Mouse (Mus musculus) neural tube, embryonic 14.5 days (tissue): Measurements from ENCODE around the gene Gm28230. TPM values are rescaled to one million over a fixed set of nuclear protein-coding genes. Genes with fewer than 3 reads are reported as not detected.

ENCODE experiments used
- ATAC-seq: fragments of 200-750 bp; cut with Nextera tagmentation; 2 replicates; pipeline ENCODE4 v1.8.0; 2017; ENCODE audit warnings: low read depth, mild to moderate bottlenecking, moderate TSS enrichment, moderate library complexity
- H3K27ac ChIP-seq: fragments of 300-500 bp; sonication (generic); 2 replicates; pipeline ENCODE4 v1.5.1; 2014; ENCODE audit warnings: low read depth, mild to moderate bottlenecking, control low read depth, low read length, moderate library complexity, mixed read lengths
- H3K27me3 ChIP-seq: fragments of 300-500 bp; sonication (generic); 2 replicates; pipeline ENCODE4 v1.6.1; 2014; ENCODE audit warnings: low read length; ENCODE audit not compliant: control insufficient read depth, insufficient read depth
- H3K36me3 ChIP-seq: fragments of 300-500 bp; sonication (generic); 2 replicates; pipeline ENCODE4 v1.6.1; 2014; ENCODE audit warnings: low read length, mixed read lengths; ENCODE audit not compliant: control insufficient read depth, insufficient read depth
- H3K4me1 ChIP-seq: fragments of 300-500 bp; sonication (generic); 2 replicates; pipeline ENCODE4 v1.6.1; 2014; ENCODE audit warnings: low read length; ENCODE audit not compliant: control insufficient read depth, insufficient read depth
- H3K4me2 ChIP-seq: fragments of 300-500 bp; sonication (generic); 2 replicates; pipeline ENCODE4 v1.6.1; 2014; ENCODE audit warnings: mild to moderate bottlenecking, low read depth, low read length, control low read depth
- H3K4me3 ChIP-seq: fragments of 300-500 bp; sonication (generic); 2 replicates; pipeline ENCODE4 v1.5.1; 2014; ENCODE audit warnings: low read depth, low read length, control low read depth, mixed read lengths
- H3K9ac ChIP-seq: fragments of 300-500 bp; sonication (generic); replicated peaks from 2 replicates; pipeline ENCODE4 v1.6.1; 2014; ENCODE audit warnings: low read depth, mild to moderate bottlenecking, control low read depth, low read length, mixed read lengths
- H3K9me3 ChIP-seq: fragments of 300-500 bp; sonication (generic); 2 replicates; pipeline ENCODE4 v1.6.1; 2016; ENCODE audit warnings: low read length; ENCODE audit not compliant: control insufficient read depth
- WGBS: fragments of 180-500 bp; shearing (Covaris S2); extraction: QIAGEN DNeasy Blood & Tissue Kit; methylation state at CpG from one replicate; pipeline ENCODE4 v1.1.7; 2014; 5-methylcytosine and 5-hydroxymethylcytosine counted together
- polyA plus RNA-seq: library from polyadenylated mRNA; unstranded; fragments of >200 nt; fragmentation: Nextera tagmentation; extraction: Ambion mirVana; gene quantifications from 2 replicates; pipeline ENCODE4 v1.2.1, GENCODE M21; 2014

Gm28230 gene
- polyA plus RNA-seq, 1 experiment from 2014 or later: 2.5 TPM

GRCm38 (mm10) chr2:74733317-74733661 is 6.8 kb downstream of the Gm28230 start:
- Histone ChIP-seq H3K9me3 (no peaks in the 10 kb centered on the region), H3K27ac (peak overlapping the region; percentile 92), H3K27me3 (no peaks in the 10 kb centered on the region), H3K4me1 (peaks cover 83% of the 10 kb centered on the region), H3K4me2 (peak overlapping the region; percentile 66), H3K4me3 (no peak overlapping the region; the same call in none of the 2 replicates), H3K36me3 (peaks cover 14% of the 10 kb centered on the region), H3K9ac (peak overlapping the region; percentile 62)
- ATAC-seq: peak; percentile 47; the same call in 1 of the 2 replicates
- under 1% methylated on average over 16 of the region's 16 CpGs for WGBS

DNA sequence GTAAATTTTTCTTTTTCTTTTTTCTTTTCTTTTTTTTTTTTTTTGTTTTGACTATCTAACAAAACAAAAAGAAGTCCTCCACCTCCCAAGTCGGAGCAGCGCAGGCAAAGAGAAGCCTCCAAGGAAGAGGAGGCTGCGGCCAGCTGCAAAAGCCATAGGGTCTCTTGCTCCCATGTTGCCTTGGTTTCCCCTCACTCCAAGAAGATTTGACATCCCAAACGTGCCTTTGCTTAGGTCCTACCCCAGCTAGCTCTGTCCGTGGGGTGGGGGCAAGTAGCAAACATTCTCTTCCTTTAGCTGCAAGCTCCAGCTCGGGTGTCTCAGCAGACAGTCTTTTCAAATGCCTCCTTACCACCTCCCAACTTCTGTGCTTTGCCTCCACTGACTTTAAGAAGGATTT is 7.2 kb downstream of the Gm28230 start:
- Histone ChIP-seq H3K27ac (peak overlapping the region; percentile 92), H3K4me1 (peaks cover 83% of the 10 kb centered on the region), H3K4me3 (no peak overlapping the region; the same call in 1 of the 2 replicates), H3K27me3 (no peaks in the 10 kb centered on the region), H3K4me2 (peak overlapping the region; percentile 66), H3K9me3 (no peaks in the 10 kb centered on the region), H3K9ac (peak overlapping the region; percentile 62), H3K36me3 (peaks cover 10% of the 10 kb centered on the region; the same call in 1 of the 2 replicates)
- 2% methylated on average over 6 of the region's 6 CpGs for WGBS
- no peak for ATAC-seq

- Histone ChIP-seq H3K9me3 (no peaks in the 10 kb centered on the region), H3K4me2 (peak overlapping the region; percentile 66), H3K4me1 (peaks cover 88% of the 10 kb centered on the region), H3K27me3 (no peaks in the 10 kb centered on the region), H3K9ac (peak overlapping the region; percentile 62), H3K4me3 (peak overlapping the region; percentile 15; the same call in 1 of the 2 replicates), H3K27ac (peak overlapping the region; percentile 92), H3K36me3 (peaks cover 7% of the 10 kb centered on the region; the same call in 1 of the 2 replicates)
- 5% methylated on average over 13 of the region's 13 CpGs for WGBS
- peak; percentile 66 for ATAC-seq
Observed at GRCm38 (mm10) chr2:74734451-74734850, 7.9 kb downstream of the Gm28230 start.

DNA sequence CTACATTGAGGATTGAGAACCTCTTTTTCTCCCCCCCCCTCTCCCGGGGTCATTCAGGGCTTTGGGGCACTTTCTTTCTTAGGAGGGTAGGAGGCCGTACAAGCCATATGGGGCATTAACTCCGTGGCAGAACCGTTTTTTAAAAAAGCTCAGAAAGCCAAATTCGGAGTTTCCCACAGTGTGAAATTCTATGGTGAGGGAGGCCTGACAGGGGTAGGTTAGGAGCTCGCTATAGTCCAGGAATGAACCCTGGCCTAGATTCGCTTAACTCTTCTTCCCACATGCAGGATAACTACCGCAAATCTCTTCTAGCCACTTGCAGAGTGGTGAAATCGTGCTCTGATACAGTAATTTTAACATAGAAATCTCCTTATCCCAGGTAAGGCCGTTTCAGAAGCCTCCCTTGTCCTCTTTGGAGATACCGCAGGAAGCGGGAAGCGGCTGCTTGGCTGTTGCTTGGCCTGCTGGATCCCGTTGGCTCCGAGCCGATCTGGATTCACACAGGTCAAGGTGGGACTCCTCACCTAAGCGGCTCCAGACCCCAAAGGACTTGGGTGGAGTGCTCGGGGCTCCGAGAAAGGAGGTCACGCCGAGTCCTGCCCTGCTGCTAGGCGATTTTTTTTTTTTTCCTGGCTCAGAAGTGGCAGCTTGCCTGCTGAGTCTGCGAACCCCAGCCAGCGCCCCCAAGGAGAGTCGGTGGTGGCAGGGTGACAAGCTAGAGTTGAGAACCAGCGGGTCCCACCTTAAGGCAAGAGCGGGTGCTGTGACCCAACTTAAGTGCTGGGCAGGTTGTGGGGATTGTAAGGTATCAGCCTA is 8.7 kb downstream of the Gm28230 start:
- no peak for ATAC-seq
- Histone ChIP-seq H3K4me1 (peaks cover 95% of the 10 kb centered on the region), H3K27ac (peak overlapping the region; percentile 92), H3K4me2 (peak overlapping the region; percentile 66), H3K9ac (peak overlapping the region; percentile 62), H3K9me3 (no peaks in the 10 kb centered on the region), H3K4me3 (peak overlapping the region; percentile 26), H3K27me3 (no peaks in the 10 kb centered on the region), H3K36me3 (peaks cover 7% of the 10 kb centered on the region; the same call in 1 of the 2 replicates)
- 5% methylated on average over 27 of the region's 27 CpGs for WGBS

DNA sequence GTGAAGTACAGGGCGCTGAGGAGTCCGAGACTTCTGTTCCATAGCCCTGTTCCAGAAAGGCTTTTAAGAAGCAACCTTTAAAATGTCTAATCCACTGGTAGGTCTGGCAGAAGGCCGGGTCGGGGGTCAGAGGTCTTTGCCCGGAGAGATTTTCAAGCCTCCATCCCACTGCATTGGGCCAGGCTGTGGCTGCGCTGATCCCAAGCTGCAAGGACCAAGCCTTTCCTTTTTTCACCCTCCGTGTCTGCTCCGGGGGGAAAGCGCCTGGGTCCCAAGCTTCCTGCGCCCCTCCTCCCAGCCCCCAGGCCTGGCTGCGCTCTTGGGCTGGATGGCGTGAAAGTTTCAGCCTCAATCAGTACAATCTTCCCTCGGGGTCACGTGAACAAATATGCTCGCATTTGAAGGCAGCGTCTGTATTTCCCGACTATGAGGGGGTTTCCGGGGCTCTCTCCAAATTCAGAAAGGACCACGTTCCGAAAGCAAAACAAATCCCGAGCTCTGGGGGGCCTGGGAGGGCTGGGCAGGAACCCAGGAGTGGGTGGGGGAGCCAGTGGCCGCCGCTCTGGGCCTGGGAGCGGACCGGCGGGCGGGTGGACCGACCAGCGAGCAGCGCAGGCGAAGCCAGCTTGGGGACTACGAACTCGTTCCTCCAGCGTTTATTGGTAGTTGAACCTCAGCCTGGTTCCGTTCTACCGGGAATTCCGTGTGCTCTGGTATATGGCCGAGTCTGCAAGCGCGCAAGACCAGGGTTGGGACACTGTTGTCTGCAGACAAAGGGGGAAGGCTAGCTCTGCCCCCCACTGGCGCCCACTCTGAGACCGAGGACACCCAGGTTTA is 9.5 kb downstream of the Gm28230 start:
- WGBS: 1% methylated on average over 42 of the region's 42 CpGs
- Histone ChIP-seq H3K9me3 (no peaks in the 10 kb centered on the region), H3K4me2 (peak overlapping the region; percentile 66), H3K27me3 (no peaks in the 10 kb centered on the region), H3K4me3 (peak overlapping the region; percentile 26), H3K9ac (peak overlapping the region; percentile 62), H3K27ac (peak overlapping the region; percentile 92), H3K36me3 (peaks cover 7% of the 10 kb centered on the region; the same call in 1 of the 2 replicates), H3K4me1 (peaks cover 95% of the 10 kb centered on the region)
- no peak for ATAC-seq

DNA sequence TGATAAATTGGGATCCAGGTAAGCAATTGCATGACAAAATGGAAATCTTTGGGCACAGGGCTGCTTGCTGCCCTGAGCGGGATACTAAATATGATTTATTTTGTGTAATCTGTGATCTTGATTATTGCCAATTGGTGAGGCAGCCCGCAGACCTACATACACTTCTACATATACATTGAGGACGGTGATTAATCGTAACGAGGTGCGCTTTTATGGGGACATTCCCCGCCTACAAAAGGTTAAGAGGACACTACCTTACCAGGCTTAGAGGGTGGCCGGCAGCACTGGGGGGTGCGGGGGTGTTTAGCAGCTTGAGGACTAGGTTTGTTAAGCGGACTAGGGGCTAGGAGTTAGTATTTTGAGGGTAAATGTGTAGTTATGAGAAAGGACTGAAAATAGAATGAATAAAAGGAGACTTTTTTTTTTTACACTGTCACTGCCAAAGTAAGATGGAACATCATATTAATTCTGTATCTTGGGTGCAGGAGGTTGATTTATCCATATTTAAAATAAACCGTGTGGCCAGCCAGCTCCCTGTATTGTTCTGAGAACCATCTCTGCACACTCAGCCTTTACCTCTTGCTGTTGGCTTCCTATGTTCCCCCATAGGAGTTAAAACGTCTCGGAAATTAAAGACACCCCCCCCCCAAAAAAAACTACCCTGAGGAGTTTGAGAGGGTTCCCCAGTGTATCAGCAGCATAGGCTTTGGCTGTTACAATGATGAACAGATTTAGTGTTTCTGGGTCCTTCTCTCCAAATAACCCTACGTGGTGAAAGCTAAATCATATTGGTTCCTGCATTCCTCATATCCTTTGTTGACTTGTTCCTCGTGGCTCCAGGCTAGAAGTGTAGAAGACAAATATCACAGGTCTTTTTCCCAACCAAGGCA is 10.4 kb downstream of the Gm28230 start:
- no peak for ATAC-seq
- Histone ChIP-seq H3K9me3 (no peaks in the 10 kb centered on the region), H3K27me3 (no peaks in the 10 kb centered on the region), H3K9ac (peak overlapping the region; percentile 62), H3K4me3 (peak overlapping the region; percentile 26), H3K4me2 (peak overlapping the region; percentile 66), H3K36me3 (peaks cover 5% of the 10 kb centered on the region; the same call in 1 of the 2 replicates), H3K4me1 (peaks cover 87% of the 10 kb centered on the region), H3K27ac (peak overlapping the region; percentile 92)
- 7% methylated on average over 15 of the region's 15 CpGs for WGBS

DNA sequence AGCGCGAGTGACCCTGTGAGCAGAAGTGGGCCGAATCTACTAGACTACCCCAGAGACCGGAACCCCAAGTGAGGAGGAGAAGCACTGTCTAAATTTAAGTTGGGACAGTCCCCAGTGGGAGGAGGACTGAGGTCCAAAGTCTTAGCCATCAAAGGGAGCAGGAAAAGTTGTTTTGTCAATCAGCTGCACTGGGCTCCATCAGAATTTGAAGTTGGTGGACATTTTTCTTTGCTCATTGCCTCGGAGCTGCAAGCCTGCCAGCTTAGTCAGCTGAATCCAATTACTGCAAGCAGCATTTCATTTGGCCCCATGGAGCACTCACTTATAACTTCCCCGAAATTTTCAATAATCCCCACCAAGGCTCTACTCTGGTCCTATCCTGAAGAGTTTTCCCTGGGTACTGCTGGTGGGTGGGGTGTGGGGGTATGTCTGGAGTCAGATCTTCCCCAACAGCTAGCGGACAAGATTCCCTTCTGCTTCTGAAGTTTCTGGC is 11.1 kb downstream of the Gm28230 start:
- Histone ChIP-seq H3K9ac (peak overlapping the region; percentile 62; the same call in 1 of the 2 replicates), H3K9me3 (no peaks in the 10 kb centered on the region), H3K36me3 (peaks cover 5% of the 10 kb centered on the region; the same call in 1 of the 2 replicates), H3K4me1 (peaks cover 80% of the 10 kb centered on the region), H3K27ac (peak overlapping the region; percentile 92), H3K4me3 (peak overlapping the region; percentile 26), H3K27me3 (no peaks in the 10 kb centered on the region), H3K4me2 (peak overlapping the region; percentile 66)
- WGBS: 12% methylated on average over 7 of the region's 7 CpGs
- no peak for ATAC-seq
